Mouse (Mus musculus) heart, adult 8-10 months (tissue): ENCODE data around the gene 6030468B19Rik. TPM values are rescaled to one million over a fixed set of nuclear protein-coding genes. Genes with fewer than 3 reads are reported as not detected.
A peak's percentile ranks its signal among the peaks of the same experiment; 100 is the strongest.
"Not testable (repeated sequence)": the region's sequence is repeated elsewhere in the genome, so short reads cannot be mapped to it uniquely, and the experiment has no call there.

ENCODE experiments used
- DNase-seq: peaks from one replicate; pipeline ENCODE4 v3.0.0; 2022; ENCODE audit warnings: low spot score
- total RNA-seq, 4 experiments: library from RNA; stranded (reverse); gene quantifications; 2 replicates each; pipeline ENCODE4 v1.2.4; 2022

6030468B19Rik gene
- total RNA-seq, 4 experiments from 2014 or later, result not detected

DNA sequence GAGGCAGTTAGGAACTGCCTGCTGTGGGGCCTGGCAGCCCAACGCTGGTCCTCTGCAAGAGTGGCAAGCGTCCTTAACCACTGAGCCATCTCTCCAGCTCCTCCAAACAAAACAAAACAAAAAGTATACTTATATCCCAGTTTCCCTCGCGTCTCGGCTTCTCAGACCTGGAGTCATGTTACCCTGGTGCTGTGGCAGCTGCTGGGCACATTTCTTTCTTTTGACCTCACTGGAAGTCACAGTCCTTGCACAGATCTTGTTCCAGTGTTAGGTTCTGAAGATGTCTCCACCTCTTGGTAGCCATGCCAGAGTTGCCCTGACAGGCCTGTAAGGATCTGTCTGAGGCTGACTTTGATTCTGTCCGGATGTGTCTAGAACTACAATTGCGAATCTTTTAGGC, 4.2 kb downstream of the 6030468B19Rik start:
- no peak for DNase-seq

DNA sequence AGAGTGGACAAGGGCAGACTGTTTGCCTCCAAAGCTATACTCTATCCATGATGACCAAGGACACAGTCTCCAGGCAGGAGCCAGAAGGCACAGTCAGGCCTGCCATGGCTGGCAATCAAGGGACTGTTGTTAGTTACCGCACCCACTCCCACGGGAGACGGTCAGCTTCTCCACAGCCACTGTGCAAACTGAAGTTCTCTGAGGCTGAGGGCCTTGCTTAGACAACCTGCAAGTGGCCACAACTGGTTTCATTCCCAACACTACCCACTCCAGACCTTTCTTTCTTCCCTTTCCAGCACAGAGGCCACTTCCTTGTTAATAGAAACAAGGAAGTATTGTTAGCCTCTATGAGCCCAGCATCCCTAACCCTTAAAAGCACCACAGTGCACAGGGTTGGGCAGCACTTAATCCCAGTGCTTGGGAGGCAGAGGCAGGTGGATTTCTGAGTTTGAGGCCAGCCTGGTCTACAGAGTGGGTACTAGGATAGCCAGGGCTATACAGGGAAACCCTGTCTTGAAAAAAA, 5.8 kb downstream of the 6030468B19Rik start:
- no peak for DNase-seq

DNA sequence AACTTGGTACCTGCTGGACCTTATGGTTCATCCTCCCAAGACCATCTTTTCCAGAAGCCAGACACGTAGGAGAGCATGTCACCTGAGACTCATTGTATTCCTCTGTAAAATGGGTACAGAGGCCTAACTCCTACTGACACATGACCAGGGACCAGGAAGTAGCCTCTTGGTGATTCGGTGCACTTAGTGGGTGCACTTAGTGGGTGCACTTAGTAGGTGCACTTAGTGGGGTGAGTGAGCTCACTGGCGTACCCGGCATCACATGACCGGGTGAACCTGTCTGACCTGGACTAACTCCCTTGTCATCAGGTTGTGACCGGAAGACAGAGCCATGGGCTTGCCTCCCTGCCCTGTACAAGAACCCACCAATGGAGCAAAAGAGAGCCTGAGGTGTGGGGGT, 9.3 kb downstream of the 6030468B19Rik start:
- DNase-seq, result no peak

DNA sequence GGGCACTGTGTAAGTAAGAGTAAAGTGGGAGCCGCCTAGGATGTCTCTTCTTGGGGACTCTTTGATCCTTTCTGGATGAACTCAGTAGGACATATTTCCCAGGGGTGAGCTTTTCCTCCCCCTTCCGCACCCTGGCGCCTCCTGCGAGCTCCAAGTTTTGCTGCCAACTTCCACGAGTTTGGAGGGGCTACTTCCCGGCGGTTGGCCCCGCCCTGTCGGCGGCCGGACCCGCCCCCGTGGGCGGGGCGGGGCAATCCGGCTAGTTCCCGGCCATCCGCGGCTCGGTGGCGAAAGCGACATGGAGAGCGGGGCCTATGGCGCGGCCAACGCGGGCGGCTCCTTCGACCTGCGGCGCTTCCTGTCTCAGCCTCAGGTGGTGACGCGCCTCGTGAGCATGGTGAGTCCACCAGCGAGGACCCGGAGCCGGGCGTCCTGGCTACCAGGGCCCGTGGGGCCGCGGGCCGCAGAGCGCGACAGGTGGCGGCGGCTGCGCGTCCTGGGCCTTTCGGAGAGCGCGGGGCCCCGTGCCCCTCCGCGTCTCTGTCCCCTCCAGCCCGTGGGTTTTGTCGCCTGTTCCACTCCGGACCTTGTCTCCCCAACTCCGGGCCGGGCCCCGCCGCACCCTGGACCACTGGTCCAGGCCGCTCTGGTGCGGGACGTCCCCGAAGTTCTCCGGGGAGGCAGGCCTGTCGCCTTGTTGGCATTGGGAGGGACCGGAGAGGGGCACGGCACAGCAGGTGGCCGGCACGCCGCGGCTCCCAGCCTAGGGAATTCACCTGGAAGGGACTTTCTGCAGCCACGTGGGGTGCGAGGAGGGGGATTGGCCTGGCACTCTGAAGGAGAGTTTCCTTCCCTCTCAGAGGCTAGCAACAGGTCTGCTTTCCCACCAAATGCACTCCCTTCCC, 12.2 kb downstream of the 6030468B19Rik start, which contains the start of the genes Gm20708 and Syngr2:
Gene Gm20708, plus strand, starts transcription at position 262 of the 905 bp plus-strand sequence.
Gene Syngr2, plus strand, starts transcription at position 262 of the 905 bp plus-strand sequence.
- DNase-seq, result peak; percentile 68

DNA sequence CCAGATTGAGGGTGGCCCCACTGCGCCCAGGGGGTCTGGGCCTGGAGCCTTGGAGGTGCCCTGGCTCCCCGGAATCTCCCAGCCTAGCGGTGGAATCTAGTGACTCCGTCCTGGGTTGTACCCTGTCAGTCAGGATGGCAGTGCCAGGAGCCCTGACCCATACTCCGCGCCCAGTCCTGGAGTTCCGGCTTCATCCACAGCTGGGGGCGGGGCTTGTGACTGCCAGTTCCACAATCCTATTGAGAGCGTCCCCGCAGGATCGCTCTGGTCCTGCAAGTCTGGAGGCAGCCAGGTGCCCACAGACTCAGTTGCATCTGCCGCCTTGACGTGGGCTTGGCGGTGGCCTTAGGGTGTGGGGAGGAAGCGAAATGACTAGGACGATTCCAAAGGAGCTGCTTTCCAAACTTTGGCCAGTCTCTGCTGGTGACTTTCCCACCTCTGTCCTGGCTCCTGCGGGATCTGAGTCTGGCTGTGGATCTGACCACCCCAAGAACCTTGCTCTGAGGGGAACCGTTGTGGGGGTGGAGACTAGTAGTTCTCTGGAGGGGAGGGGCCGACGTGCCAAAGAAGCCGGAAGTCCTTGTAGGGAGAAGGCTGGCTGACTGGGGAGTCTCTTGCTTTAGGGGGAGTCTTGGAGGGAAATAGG, 13.1 kb downstream of the 6030468B19Rik start:
- peak; percentile 86 for DNase-seq

DNA sequence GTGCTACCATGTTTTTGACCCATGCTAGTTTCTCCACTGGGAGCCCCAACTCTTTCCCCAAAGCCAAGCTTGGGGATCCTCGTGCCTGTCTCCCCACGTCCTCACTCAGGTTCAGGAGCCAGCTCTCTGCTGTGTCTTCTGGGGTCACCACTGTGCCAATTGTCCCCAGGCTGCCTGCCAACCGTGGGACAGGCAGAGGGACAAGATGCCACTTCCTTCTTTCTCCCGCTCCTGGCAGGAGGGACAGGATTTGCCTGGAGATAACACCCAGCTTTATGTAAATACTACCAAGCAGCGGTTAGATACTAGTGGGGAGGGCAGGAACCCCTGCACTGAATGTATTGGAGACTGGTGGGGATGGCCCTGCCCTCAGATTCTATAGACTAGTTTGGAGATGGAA, 16.4 kb downstream of the 6030468B19Rik start:
- DNase-seq, result no peak

DNA sequence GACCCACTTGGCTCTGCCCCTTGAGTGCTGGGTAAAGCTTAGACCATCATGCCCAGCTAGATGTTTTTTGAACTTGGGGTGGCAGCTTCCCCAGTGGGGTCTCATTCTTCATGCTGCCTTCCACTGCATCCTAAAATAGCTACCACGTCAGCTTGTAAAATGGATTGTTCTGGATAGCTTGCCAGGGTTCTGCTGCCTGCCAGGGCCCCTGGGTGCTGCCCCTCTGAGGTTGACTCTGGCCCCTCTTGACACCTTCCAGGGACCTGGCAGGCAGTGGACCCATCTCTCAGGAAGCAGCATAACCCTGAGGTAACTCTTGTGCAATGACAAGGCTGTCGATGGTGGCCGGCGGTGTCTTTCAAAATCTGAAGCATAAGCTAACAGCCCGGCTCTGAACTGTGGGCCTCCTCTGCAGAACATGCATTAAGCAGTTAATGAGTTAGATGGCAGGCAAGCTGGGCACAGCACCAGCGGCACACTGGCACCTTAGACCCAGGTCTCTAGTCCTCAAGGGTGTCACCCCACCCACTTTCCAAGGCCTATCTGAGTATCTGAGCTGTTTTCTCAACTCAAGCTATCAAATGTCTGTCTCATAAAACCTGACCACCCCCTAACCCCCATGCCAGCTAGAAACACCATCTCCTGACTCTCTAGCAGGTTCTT, 17.4 kb downstream of the 6030468B19Rik start:
- DNase-seq, result no peak

DNA sequence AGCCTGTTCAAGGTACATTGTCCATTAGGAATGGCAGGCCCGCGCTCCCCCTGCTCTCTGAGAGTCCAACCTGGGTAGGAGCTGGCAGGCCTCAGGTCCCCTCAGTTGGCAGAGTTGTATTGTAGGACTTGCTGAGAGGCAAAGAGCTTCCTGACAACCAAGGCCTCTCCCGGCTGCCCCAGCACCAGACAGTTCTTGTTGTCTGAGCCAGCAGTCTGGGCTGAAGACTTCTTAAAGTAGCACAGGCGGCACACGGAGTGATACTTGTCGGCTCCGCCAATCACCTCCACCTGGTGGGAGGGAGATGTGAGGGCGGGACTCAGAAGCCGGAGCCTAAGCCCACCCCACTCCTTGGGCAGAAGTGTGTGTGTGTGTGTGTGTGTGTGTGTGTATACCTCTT, 18.4 kb downstream of the 6030468B19Rik start:
- DNase-seq, result not testable (repeated sequence)

DNA sequence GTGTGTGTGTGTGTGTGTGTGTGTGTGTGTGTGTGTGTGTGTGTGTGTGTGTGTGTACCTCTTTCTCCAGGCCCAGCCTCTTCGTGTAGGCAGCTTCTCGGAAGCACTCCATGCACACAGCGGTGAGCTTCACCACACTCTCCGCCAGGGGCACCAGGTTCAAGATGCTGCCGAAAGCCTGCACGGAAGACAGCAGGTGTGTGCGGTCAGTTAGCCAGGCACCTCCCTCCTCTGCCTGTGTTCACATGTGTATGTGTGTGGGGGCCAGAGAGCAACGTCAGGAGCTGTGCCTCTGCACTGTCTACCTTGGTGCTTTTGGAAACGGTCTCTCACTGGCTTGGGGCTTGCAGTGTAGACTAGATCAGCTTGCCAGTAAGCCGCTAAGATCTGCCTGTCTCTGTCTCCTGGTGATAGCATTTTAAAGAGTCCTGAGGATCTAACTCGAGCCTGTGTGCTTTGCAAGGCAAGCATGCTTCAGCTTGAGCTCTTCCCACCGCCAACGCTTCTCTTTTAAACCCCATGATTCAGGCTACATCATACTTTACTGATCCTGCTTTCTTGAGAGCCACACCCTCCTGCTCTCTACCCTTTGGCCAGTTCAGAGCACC, 19.0 kb downstream of the 6030468B19Rik start:
- DNase-seq, result no peak

DNA sequence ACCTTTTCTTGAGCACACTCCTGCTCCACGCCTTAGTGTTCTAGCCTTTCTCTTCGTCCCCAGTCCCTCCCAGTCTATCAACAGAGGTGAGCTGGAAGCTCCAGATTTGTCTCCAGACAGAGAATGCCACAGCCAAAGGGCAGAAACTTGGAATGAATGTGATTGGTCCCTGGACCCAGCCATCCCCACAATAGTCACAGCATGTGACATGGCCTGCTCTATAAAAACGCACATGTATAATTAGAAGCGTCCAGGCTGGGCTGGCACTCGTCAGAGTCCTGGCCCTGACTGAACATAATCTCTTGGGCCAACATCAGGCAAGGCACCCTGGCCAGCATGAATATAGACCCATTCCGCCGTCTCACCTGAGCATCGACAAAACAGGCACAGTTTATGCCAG, 21.6 kb downstream of the 6030468B19Rik start:
- DNase-seq, result peak; percentile 74

DNA sequence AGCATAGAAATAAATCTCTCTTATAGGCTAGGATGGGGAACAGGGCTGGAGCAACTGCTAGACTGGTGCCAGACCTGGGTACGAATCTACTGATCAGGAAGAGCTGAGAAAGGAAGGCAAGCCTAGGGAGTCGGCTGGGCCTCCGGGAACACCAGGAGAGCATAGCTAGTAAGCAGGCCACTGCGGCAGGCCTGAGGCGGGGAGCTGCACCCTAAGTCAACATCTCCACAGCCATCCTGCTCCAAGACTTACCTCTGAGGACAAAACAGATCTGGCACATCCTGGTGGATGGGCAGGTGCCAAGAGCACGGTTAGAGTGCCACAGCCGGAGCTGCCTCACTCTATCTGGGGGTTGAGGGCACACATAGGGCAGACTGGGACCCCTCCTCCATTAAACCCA, 22.7 kb downstream of the 6030468B19Rik start:
- no peak for DNase-seq

DNA sequence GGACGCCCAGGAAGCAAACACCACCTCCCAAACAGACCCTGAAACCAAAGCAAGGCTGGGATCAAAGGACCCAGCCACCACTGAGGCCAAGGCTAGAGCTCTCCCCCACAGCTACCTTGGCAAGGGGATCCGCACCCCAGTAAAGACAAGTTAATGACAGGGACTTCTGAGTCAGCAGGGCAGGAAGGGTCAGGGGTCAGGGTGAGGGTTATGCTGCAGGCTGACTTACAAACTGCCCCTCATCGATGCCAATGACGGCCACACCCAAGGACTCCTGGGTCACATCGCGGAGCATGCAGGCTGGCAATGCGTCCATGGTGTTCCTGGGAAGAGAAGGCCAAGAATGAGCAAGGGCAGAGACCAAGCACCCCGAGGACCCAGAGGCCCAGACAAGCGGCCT, 24.4 kb downstream of the 6030468B19Rik start:
- DNase-seq, result no peak

DNA sequence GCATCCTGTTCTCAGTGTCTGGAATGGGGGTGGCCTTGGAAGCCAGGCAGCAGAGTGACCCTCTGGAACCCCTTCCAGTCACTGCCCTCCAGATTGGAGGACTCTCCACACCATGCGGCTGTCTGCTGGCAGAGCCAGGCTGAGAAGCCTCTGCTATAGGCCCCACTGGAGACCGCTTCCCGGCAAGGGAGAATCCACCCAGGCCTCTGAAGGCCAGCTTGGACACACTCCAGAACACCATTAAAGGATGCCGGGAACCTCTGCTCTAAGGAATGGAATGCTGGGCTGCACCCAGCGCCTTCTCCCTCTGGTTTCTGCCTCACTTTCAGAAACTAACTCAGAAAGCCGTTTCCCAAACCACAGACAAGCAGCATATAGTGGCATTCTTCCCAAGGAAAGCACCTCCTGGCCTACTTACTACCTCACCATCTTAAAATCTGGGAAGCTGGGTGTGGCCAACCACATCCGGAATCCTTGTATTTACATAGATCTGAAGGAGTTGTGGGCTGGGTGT, 25.3 kb downstream of the 6030468B19Rik start:
- no peak for DNase-seq

DNA sequence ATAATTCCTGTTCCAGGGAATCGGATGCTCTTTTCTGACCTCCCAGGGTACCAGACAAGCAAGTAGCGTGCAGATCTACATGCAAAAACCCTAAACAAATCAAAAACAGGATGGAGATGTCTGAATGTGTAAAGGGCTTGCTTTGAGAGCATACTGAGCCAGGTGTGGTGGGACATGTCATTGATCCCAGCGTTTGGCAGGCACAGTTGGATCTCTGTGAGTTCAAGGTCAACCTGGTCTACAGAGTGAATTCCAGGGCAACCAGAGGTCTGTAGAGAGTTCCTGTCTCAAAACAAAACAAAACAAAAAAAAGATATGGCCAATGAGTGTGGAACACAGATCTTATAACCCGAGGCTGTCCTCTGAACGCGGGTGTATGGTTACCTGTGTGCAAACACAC, 26.0 kb downstream of the 6030468B19Rik start:
- DNase-seq, result no peak

DNA sequence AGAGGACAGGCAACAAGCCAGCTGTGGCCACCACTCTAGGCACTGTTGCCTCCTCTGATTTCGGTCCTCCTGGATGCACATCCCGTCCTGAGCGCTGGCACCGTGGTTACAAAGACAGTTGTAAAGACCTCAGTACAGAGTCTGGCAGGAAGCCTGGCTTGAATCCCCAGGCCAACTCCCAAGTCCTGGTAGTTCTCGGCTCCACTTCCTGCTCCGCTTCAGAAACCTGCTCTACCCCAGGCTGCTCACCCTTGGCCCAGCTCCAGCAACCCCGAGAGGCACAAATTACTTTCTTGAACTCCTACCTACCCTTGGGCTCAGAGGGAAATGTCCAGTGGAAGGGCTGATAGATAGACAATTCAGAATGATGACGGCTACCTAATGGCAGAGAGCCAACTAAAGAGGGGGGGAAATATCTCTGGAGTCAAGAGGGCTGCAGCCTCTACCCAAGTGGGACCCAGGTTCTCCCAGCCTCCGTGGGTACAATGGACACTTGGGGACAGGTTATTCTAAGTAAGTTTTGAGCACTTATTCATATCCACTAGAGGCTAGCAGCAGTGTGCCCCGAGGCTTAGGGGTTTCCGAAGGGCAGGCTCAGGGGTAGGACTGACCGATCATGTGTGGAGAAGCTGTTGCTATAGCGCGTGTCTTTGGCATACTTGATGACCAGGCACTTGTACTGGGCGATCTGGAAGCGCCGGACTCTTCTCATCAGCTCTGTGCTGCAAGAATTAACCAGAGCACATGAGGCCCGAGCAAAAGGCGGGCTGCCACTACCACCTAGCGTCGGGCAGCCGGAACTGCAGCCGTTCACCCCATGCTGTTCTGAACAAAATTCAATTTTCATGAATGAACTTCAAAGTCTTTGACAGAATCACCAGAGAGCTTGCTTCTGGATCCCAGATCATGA, 26.9 kb downstream of the 6030468B19Rik start:
- DNase-seq, result peak; percentile 81

DNA sequence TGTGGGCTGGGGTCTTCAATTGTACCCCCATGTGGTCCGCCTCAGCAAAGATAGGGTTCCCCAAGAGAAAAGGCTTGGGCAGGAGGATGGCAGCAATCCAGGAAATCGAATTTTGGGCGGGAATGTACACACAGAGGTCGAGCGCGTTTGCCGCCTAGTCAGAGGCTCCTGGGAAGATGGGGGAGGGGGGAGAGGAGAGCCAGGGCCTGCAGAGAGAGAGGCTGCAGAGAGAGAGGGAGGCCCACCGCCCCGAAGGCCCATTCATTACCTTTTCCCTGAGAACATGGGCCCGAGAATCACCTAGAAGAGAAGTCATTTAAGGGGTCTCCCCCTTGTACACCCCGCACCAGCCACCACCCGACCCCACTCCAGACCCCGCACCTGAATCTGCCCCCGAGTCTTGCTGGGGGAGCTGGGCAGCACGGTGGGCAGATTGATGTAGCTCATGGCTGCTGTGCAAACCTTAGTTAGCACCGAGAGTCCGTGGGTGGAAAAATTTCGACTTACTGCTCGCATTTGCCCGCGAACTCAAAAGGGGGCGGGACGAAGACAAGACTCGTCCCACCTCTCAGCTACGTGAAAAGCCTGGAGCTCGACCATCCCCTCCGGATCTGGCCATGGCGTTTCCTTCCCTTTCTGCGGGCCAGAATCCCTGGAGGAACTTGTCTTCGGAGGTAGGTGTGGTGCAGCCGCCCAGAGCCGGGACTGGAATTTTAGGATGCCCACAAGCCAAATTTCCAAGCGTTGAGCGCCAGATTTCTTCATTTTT, 28.1 kb downstream of the 6030468B19Rik start, which contains the start of the genes Afmid and Tk1:
Gene Afmid, plus strand, starts transcription at position 592 of the 769 bp plus-strand sequence.
Gene Tk1, minus strand, starts transcription at position 760 of the 769 bp plus-strand sequence.
- peak; percentile 66 for DNase-seq

DNA sequence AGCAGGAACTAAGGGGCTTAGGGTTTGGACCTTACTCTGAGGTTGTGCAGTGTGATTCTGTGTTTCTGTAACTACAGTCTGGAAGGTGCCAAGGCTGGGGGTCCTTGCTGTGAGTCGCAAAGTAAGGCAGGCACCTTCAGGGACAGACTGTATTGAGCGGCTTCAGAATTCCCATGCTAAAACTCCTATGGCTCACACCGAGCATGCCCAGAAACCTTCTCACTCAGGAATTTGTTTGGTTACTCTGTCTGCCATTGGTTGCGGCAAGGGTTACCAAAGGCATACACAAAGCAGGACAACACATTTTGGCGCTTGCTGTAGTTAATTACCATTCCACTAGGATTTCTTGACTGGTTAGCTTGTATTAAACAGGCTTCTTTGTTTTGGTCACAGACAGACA, 28.7 kb downstream of the 6030468B19Rik start:
- DNase-seq, result no peak

DNA sequence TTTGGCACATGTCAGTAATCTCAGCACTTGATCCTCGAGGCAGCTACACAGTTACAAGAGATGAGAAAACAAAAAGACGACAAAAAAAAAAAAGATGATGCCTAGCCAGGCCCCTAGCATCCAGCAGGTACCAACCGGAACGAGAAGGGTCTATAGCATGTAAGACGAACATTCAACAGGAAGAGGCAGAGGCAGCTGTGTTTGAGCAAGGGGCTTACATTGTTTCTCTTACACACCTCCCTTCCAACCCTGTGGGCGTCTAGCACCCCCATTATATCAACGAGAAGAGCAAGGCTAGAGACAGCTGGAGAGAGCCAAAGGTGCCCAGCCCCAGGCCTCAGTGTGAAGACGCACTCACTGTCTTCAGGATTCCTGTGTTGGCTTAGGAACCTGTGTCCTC, 29.5 kb downstream of the 6030468B19Rik start:
- no peak for DNase-seq

DNA sequence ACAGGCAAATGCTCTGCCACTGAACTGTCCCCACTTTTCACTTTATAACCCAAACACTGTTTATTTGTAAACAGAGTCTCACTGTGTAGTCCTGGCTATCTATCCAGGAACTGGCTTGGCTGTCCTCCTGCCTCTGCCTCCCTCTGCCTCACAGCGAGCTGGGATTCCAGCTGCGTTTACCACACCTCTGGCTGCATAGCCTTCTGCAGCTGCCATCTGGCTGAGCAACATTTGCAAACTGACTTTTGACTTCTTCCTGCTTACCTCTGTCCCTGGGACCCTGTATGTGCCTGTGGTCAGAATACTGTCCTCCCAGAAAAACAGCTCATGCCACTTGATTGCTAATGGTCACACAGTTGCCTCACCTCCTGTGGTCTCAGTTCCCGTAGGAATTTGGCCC, 29.9 kb downstream of the 6030468B19Rik start:
- DNase-seq, result no peak
